Mouse (Mus musculus) kidney, adult 2 months (tissue): Measurements from ENCODE around the gene Map3k9. TPM values are rescaled to one million over a fixed set of nuclear protein-coding genes. Genes with fewer than 3 reads are reported as not detected.

Experiments
- DNase-seq: peaks from one replicate; pipeline ENCODE4 v3.0.0; 2021
- H3K27ac ChIP-seq: fragments of 200-500 bp; 2 replicates; pipeline ENCODE4 v1.5.1; 2012; ENCODE audit warnings: low read depth, low read length, control low read depth, inconsistent platforms; ENCODE audit not compliant: insufficient read depth
- H3K27me3 ChIP-seq: fragments of 200-500 bp; replicated peaks from 2 replicates; pipeline ENCODE4 v1.6.1; 2012; ENCODE audit warnings: mild to moderate bottlenecking, moderate library complexity, low read length, inconsistent platforms; ENCODE audit not compliant: control insufficient read depth, insufficient read depth
- H3K36me3 ChIP-seq: fragments of 200-500 bp; 2 replicates; pipeline ENCODE4 v1.6.1; 2012; ENCODE audit warnings: mild to moderate bottlenecking, moderate library complexity, low read length, inconsistent platforms; ENCODE audit not compliant: control insufficient read depth, insufficient read depth
- H3K4me1 ChIP-seq: fragments of 200-500 bp; 2 replicates; pipeline ENCODE4 v1.6.1; 2011; ENCODE audit warnings: low read length; ENCODE audit not compliant: control insufficient read depth, insufficient read depth
- H3K4me3 ChIP-seq: fragments of 200-500 bp; 2 replicates; pipeline ENCODE4 v1.5.1; 2011; ENCODE audit warnings: mild to moderate bottlenecking, low read depth, low read length, control low read depth; ENCODE audit not compliant: insufficient read depth
- CTCF ChIP-seq: fragments of 200-500 bp; conservative IDR thresholded peaks from 2 replicates; pipeline ENCODE4 v1.5.1; 2011; ENCODE audit warnings: low read depth, mild to moderate bottlenecking, control low read depth, low read length, moderate library complexity, mixed read lengths; ENCODE audit not compliant: insufficient read depth, insufficient read length
- POLR2A ChIP-seq: fragments of 200-500 bp; IDR thresholded peaks from one replicate; pipeline ENCODE4 v1.6.1; 2011; ENCODE audit warnings: low read depth, low read length, control low read depth
- WGBS: fragments of 180-500 bp; shearing (Covaris S2); methylation state at CpG from one replicate; pipeline ENCODE4 v1.1.7; 2018; 5-methylcytosine and 5-hydroxymethylcytosine counted together
- polyA plus RNA-seq: library from polyadenylated mRNA; depleted of rRNA; stranded (reverse); fragments of >200 nt; gene quantifications from 2 replicates; pipeline ENCODE4 v1.2.3, GENCODE M21; 2012

The Map3k9 gene
- polyA plus RNA-seq, 1 experiment: 3.9 TPM

GRCm38 (mm10) chr12:81769458-81769857, 11.5 kb downstream of the Map3k9 start:
- no peak for DNase-seq
- Histone ChIP-seq H3K27ac (no peak overlapping the region), H3K4me1 (no peaks in the 10 kb centered on the region), H3K4me3 (no peak overlapping the region), H3K27me3 (no peaks in the 10 kb centered on the region), H3K36me3 (no peaks in the 10 kb centered on the region)
- TF ChIP-seq CTCF: no peak
- TF ChIP-seq POLR2A: no peak
- WGBS: 92% methylated on average over 4 of the region's 4 CpGs

GRCm38 (mm10) chr12:81765386-81765785, 15.6 kb downstream of the Map3k9 start:
- H3K27me3 ChIP-seq: no peaks in the 10 kb centered on the region
- TF ChIP-seq POLR2A: no peak
- no peak for TF ChIP-seq CTCF
- no peak overlapping the region for H3K27ac ChIP-seq
- WGBS: 84% methylated on average over 6 of the region's 6 CpGs
- no peak for DNase-seq
- no peaks in the 10 kb centered on the region for H3K36me3 ChIP-seq
- H3K4me3 ChIP-seq: no peak overlapping the region
- no peaks in the 10 kb centered on the region for H3K4me1 ChIP-seq

- Histone ChIP-seq H3K27me3 (no peaks in the 10 kb centered on the region), H3K36me3 (no peaks in the 10 kb centered on the region), H3K4me3 (no peak overlapping the region), H3K27ac (no peak overlapping the region), H3K4me1 (no peaks in the 10 kb centered on the region)
- TF ChIP-seq CTCF: no peak
- no peak for TF ChIP-seq POLR2A
- no peak for DNase-seq
- 93% methylated on average over 5 of the region's 5 CpGs for WGBS
Measured at GRCm38 (mm10) chr12:81764370-81764769, 16.6 kb downstream of the Map3k9 start.

- no peak overlapping the region for H3K4me3 ChIP-seq
- H3K27me3 ChIP-seq: no peaks in the 10 kb centered on the region
- no peak for TF ChIP-seq CTCF
- no peak for TF ChIP-seq POLR2A
- 55% methylated on average over 7 of the region's 7 CpGs for WGBS
- DNase-seq: peak; percentile 42
- no peak overlapping the region for H3K27ac ChIP-seq
- no peaks in the 10 kb centered on the region for H3K36me3 ChIP-seq
- H3K4me1 ChIP-seq: no peaks in the 10 kb centered on the region
Measured at GRCm38 (mm10) chr12:81754651-81755050, 26.3 kb downstream of the Map3k9 start.

GRCm38 (mm10) chr12:81751116-81751515, 29.9 kb downstream of the Map3k9 start:
- Histone ChIP-seq H3K27ac (no peak overlapping the region), H3K36me3 (no peaks in the 10 kb centered on the region), H3K4me1 (no peaks in the 10 kb centered on the region), H3K27me3 (no peaks in the 10 kb centered on the region), H3K4me3 (no peak overlapping the region)
- DNase-seq: peak; percentile 17
- TF ChIP-seq POLR2A: no peak
- TF ChIP-seq CTCF: no peak
- WGBS: 68% methylated on average over 4 of the region's 4 CpGs

- H3K27me3 ChIP-seq: no peaks in the 10 kb centered on the region
- no peak overlapping the region for H3K27ac ChIP-seq
- H3K36me3 ChIP-seq: no peaks in the 10 kb centered on the region
- no peak for TF ChIP-seq CTCF
- no peak for TF ChIP-seq POLR2A
- H3K4me3 ChIP-seq: no peak overlapping the region
- no peak for DNase-seq
- 55% methylated on average over 3 of the region's 3 CpGs for WGBS
- no peaks in the 10 kb centered on the region for H3K4me1 ChIP-seq
Measured at GRCm38 (mm10) chr12:81748918-81749317, 32.1 kb downstream of the Map3k9 start.

- H3K36me3 ChIP-seq: no peaks in the 10 kb centered on the region
- H3K4me1 ChIP-seq: no peaks in the 10 kb centered on the region
- H3K4me3 ChIP-seq: no peak overlapping the region
- no peaks in the 10 kb centered on the region for H3K27me3 ChIP-seq
- 20% methylated on average over 4 of the region's 4 CpGs for whole genome bisulfite sequencing
- peak; percentile 5 for DNase-seq
- TF ChIP-seq CTCF: no peak
- TF ChIP-seq POLR2A: no peak
- H3K27ac ChIP-seq: no peak overlapping the region
Measured at GRCm38 (mm10) chr12:81748021-81748576, 32.9 kb downstream of the Map3k9 start.
